Mouse (Mus musculus): ENCODE measurements at regions not wholly inside any gene's neighbourhood (a gene's known extent, or its start where the extent isn't known, plus 50 kb on each side); places are given as distances from the start of the nearest gene placed in this dataset.

DNA sequence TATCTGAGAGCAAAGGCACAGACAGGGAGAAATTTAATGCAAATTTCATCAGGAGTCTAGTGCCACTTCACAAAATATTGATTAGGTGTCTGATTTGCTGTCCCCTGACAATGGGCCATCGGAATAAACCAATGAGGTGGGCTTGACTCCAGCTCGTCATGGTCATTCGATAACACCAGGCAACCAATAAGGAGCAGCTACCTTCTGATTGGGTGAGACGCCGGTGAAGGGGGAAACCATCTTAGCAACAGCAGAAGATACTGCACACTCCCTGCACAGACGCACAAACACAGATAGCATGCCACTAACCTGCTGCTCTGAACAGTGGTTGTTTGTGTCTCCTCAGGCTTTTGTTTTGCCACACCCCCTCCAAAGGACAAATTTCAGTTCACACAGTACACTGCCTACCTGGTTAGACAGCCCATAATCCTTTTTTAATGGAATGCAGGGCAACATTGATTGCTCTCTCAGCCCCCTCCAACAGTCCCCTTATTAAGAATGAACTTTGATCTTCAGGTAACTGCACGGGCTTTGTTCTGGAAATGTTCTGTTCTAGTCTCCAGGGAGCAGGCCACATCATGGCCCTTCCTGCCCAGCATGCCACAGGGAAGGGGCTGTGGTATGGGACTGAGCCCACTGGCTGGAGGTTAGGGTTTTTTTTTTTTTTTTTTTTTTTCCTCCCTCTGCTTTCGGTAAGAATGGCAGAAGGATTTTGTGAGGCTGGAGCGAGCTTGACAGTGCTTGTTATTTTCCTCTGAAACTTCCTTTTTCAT is 285.1 kb upstream of the Ubash3b start:
- TF ChIP-seq CTCF (IDR thresholded peaks at IDR 0.05; ENCODE audit: low read depth) (no peak), EP300 (IDR thresholded peaks at IDR 0.05; ENCODE audit: low read depth) (no peak)

Data from liver, embryonic 14.5 days (tissue).